Mouse (Mus musculus) colon, adult 2 months (tissue): Measurements from ENCODE around the gene Ddx51. TPM values are rescaled to one million over a fixed set of nuclear protein-coding genes. Genes with fewer than 3 reads are reported as not detected.

Experiments
- polyA plus RNA-seq: library from polyadenylated mRNA; depleted of rRNA; stranded (reverse); fragments of >200 nt; gene quantifications from 2 replicates; pipeline ENCODE4 v1.2.3, GENCODE M21; 2012; rRNA removed

The Ddx51 gene
- polyA plus RNA-seq = 9.7 and 12.4 TPM in 2 replicates

DNA sequence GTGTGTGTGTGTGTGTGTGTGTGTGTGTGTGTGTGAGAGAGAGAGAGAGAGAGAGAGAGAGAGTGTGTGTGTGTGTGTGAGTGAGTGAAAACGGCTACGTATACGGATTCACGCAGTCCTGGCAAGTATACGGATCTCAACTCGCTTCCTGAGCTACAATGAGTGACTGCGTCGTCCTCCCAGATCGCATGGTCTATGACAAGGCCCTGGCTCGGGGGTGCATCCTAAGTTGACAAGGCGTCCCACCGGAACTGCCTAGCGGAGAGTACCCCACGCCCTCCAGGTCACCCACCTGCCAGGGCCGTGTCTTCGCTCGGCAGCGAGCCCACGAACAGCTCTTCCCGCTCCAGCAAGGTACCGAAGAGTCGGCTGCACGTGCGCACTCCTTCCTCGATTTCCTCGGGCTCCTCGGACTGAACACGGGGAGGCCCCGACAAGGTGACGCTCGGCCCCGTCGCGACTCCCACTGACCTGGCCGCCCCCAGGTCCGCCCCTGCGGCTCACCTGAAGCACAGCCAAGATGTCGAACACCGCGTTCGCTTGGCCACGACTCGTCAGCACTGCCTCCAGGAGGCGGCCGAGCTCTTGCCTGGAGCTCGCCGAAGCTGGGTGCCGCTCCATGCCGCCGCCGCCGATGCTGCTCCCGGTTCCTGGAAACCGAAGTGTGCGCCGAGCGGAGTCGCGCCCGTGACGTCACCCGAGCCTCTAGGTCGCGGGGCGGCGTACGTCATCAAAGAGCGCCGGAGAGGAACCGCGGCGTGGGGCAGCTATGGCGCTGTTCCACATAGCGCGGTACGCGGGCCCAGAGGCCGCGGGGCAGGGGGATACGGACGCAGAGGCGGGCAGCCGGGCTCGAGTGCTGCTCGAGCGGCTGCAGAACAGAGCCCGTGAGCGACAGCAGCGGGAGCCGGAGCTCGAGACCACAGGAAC, at the start of gene Ddx51, which contains the start of gene Noc4l:
Gene Ddx51, plus strand, starts transcription at position 733 of the 930 bp plus-strand sequence.
Gene Noc4l, minus strand, starts transcription at position 699 of the 930 bp plus-strand sequence.

Other genes starting within 250 kb of the Ddx51 start
- gene Fbrsl1, start 204.9 kb upstream of the Ddx51 start, polyA plus RNA-seq = 119 and 136 TPM in 2 replicates
- 0.35 TPM in 2 replicates for gene Galnt9, start 109.1 kb upstream of the Ddx51 start, polyA plus RNA-seq
- gene Noc4l, start within 50 bp of the Ddx51 start, polyA plus RNA-seq = 47.8 and 56.4 TPM in 2 replicates
- 44.8 and 64.9 TPM in 2 replicates for gene Ep400, start 117.3 kb downstream of the Ddx51 start, polyA plus RNA-seq
- gene Pus1, start 127.2 kb downstream of the Ddx51 start, polyA plus RNA-seq = 22.3 and 22.5 TPM in 2 replicates
- 41.9 and 43.3 TPM in 2 replicates for gene Ulk1, start 156.6 kb downstream of the Ddx51 start, polyA plus RNA-seq
- 19.3 and 24.9 TPM in 2 replicates for gene Hscb, start 186.3 kb downstream of the Ddx51 start, polyA plus RNA-seq
- 7.1 and 9.2 TPM in 2 replicates for gene Chek2, start 186.5 kb downstream of the Ddx51 start, polyA plus RNA-seq
- 3.1 and 4.3 TPM in 2 replicates for gene Ttc28, start 226.4 kb downstream of the Ddx51 start, polyA plus RNA-seq